Mouse (Mus musculus) MEL (cell line): ENCODE measurements around the gene Men1. TPM values are rescaled to one million over a fixed set of nuclear protein-coding genes. Genes with fewer than 3 reads are reported as not detected.

ENCODE experiments used
- DNase-seq: peaks from one replicate; pipeline ENCODE4 v3.0.0; 2011; ENCODE audit warnings: low read depth, low spot score
- H3K27ac ChIP-seq: 2 replicates; pipeline ENCODE4 v1.5.1; 2012; ENCODE audit warnings: low read depth, mild to moderate bottlenecking, control low read depth, low read length, moderate library complexity; ENCODE audit not compliant: control insufficient read depth
- H3K27me3 ChIP-seq, 2 experiments: fragments of 150-350 bp in 1 of 2; sonication (generic) in 1 of 2; 2 replicates each; pipeline ENCODE4 v1.6.1; 2012; ENCODE audit warnings: low read length in 2 of 2, mild to moderate bottlenecking in 2 of 2, improper control_type of control experiment in 1 of 2, moderate library complexity in 1 of 2; ENCODE audit not compliant: insufficient read depth in 2 of 2, control insufficient read depth in 1 of 2
- H3K36me3 ChIP-seq, 2 experiments: 2 replicates each; pipeline ENCODE4 v1.6.1; 2012 to 2014; ENCODE audit warnings: low read length in 2 of 2, improper control_type of control experiment in 1 of 2, inconsistent platforms in 1 of 2, mild to moderate bottlenecking in 1 of 2; ENCODE audit not compliant: insufficient read depth in 2 of 2, control insufficient read depth in 1 of 2
- H3K4me1 ChIP-seq, 2 experiments: fragments of 150-350 bp in 1 of 2; sonication (generic) in 1 of 2; 2 replicates each; pipeline ENCODE4 v1.6.1; 2012; ENCODE audit warnings: low read length in 2 of 2, improper control_type of control experiment in 1 of 2, mild to moderate bottlenecking in 1 of 2; ENCODE audit not compliant: insufficient read depth in 2 of 2, control insufficient read depth in 1 of 2
- H3K4me3 ChIP-seq, 2 experiments: fragments of 150-350 bp in 1 of 2; sonication (generic) in 1 of 2; 2 replicates each; pipeline ENCODE4 v1.5.1; 2012; ENCODE audit warnings: low read depth in 2 of 2, low read length in 2 of 2, mild to moderate bottlenecking in 2 of 2, moderate library complexity in 2 of 2, control low read depth in 1 of 2, improper control_type of control experiment in 1 of 2; ENCODE audit not compliant: control insufficient read depth in 1 of 2, insufficient read depth in 1 of 2
- H3K79me2 ChIP-seq: 2 replicates; pipeline ENCODE4 v1.6.1; 2012; ENCODE audit warnings: mild to moderate bottlenecking, low read length, moderate library complexity; ENCODE audit not compliant: control insufficient read depth, poor library complexity, insufficient read depth
- H3K9ac ChIP-seq: 2 replicates; pipeline ENCODE4 v1.6.1; 2012; ENCODE audit warnings: low read depth, mild to moderate bottlenecking, control low read depth, low read length, moderate library complexity; ENCODE audit not compliant: control insufficient read depth, poor library complexity, severe bottlenecking
- H3K9me3 ChIP-seq: fragments of 150-350 bp; sonication (generic); replicated peaks from 2 replicates; pipeline ENCODE4 v1.6.1; 2012; ENCODE audit warnings: mild to moderate bottlenecking, low read length, improper control_type of control experiment, moderate library complexity; ENCODE audit not compliant: insufficient read depth
- BHLHE40 ChIP-seq: IDR thresholded peaks from 2 replicates; pipeline ENCODE4 v1.6.1; 2012; ENCODE audit warnings: low read depth, mild to moderate bottlenecking, inconsistent platforms, low read length, improper control_type of control experiment, borderline replicate concordance
- CHD1 ChIP-seq: IDR thresholded peaks from 2 replicates; pipeline ENCODE4 v1.6.1; 2012; ENCODE audit warnings: low read depth, mild to moderate bottlenecking, inconsistent platforms, low read length, improper control_type of control experiment
- CHD2 ChIP-seq: IDR thresholded peaks from 2 replicates; pipeline ENCODE4 v1.6.1; 2011; ENCODE audit warnings: low read length, improper control_type of control experiment
- E2F4 ChIP-seq: IDR thresholded peaks from 2 replicates; pipeline ENCODE4 v1.6.1; 2011; ENCODE audit warnings: low read depth, low read length, improper control_type of control experiment, borderline replicate concordance
- ELF1 ChIP-seq: IDR thresholded peaks from 2 replicates; pipeline ENCODE4 v1.6.1; 2014; ENCODE audit warnings: low read depth, mild to moderate bottlenecking, inconsistent platforms, low read length, improper control_type of control experiment, moderate library complexity
- ETS1 ChIP-seq: IDR thresholded peaks from 2 replicates; pipeline ENCODE4 v1.6.1; 2012; ENCODE audit warnings: low read depth, mild to moderate bottlenecking, inconsistent platforms, low read length, improper control_type of control experiment, moderate library complexity
- GABPA ChIP-seq: IDR thresholded peaks from 2 replicates; pipeline ENCODE4 v1.6.1; 2012; ENCODE audit warnings: low read depth, mild to moderate bottlenecking, inconsistent platforms, low read length, improper control_type of control experiment, moderate library complexity
- GATA1 ChIP-seq: IDR thresholded peaks from 2 replicates; pipeline ENCODE4 v1.6.1; 2011; ENCODE audit warnings: low read depth, low read length, improper control_type of control experiment
- KAT2A ChIP-seq: conservative IDR thresholded peaks from 2 replicates; pipeline ENCODE4 v1.6.1; 2012; ENCODE audit warnings: low read depth, low read length, improper control_type of control experiment, inconsistent platforms
- MXI1 ChIP-seq: IDR thresholded peaks from 2 replicates; pipeline ENCODE4 v1.6.1; 2011; ENCODE audit warnings: mild to moderate bottlenecking, low read depth, low read length, improper control_type of control experiment
- MYB ChIP-seq: IDR thresholded peaks from 2 replicates; pipeline ENCODE4 v1.6.1; 2011; ENCODE audit warnings: mild to moderate bottlenecking, low read depth, low read length, improper control_type of control experiment
- NELFE ChIP-seq: IDR thresholded peaks from 2 replicates; pipeline ENCODE4 v1.6.1; 2011; ENCODE audit warnings: low read depth, low read length, improper control_type of control experiment
- NRF1 ChIP-seq: IDR thresholded peaks from 2 replicates; pipeline ENCODE4 v1.6.1; 2014; ENCODE audit warnings: low read depth, mild to moderate bottlenecking, inconsistent platforms, low read length, improper control_type of control experiment, moderate library complexity; ENCODE audit not compliant: poor library complexity, insufficient read depth, severe bottlenecking
- POLR2A ChIP-seq, 2 experiments: IDR thresholded peaks; 2 replicates each; pipeline ENCODE4 v1.6.1; 2011 to 2012; ENCODE audit warnings: low read length in 2 of 2, mild to moderate bottlenecking in 2 of 2, control low read depth in 1 of 2, improper control_type of control experiment in 1 of 2, low read depth in 1 of 2, moderate library complexity in 1 of 2; ENCODE audit not compliant: control insufficient read depth in 1 of 2, insufficient read depth in 1 of 2, poor library complexity in 1 of 2
- POLR2AphosphoS5 ChIP-seq: IDR thresholded peaks from 2 replicates; pipeline ENCODE4 v1.6.1; 2012; ENCODE audit warnings: low read depth, borderline replicate concordance, mild to moderate bottlenecking, inconsistent platforms, low read length, moderate library complexity, mixed read lengths
- RCOR1 ChIP-seq: IDR thresholded peaks from 2 replicates; pipeline ENCODE4 v1.6.1; 2012; ENCODE audit warnings: low read depth, mild to moderate bottlenecking, inconsistent platforms, low read length, improper control_type of control experiment
- SMC3 ChIP-seq: IDR thresholded peaks from 2 replicates; pipeline ENCODE4 v1.6.1; 2011; ENCODE audit warnings: low read depth, low read length, improper control_type of control experiment
- TAL1 ChIP-seq: IDR thresholded peaks from 2 replicates; pipeline ENCODE4 v1.6.1; 2012; ENCODE audit warnings: mild to moderate bottlenecking, inconsistent platforms, low read length, moderate library complexity, mixed read lengths
- TCF12 ChIP-seq: IDR thresholded peaks from 2 replicates; pipeline ENCODE4 v1.6.1; 2014; ENCODE audit warnings: low read depth, mild to moderate bottlenecking, inconsistent platforms, low read length, improper control_type of control experiment, moderate library complexity
- UBTF ChIP-seq: IDR thresholded peaks from 2 replicates; pipeline ENCODE4 v1.6.1; 2012; ENCODE audit warnings: low read depth, mild to moderate bottlenecking, inconsistent platforms, low read length, improper control_type of control experiment, moderate library complexity, borderline replicate concordance; ENCODE audit not compliant: insufficient read depth
- USF1 ChIP-seq: IDR thresholded peaks from 2 replicates; pipeline ENCODE4 v1.6.1; 2014; ENCODE audit warnings: low read depth, mild to moderate bottlenecking, inconsistent platforms, low read length, improper control_type of control experiment, moderate library complexity
- USF2 ChIP-seq, 2 experiments: IDR thresholded peaks; 2 replicates each; pipeline ENCODE4 v1.6.1; 2011 to 2012; ENCODE audit warnings: improper control_type of control experiment in 2 of 2, low read length in 2 of 2, borderline replicate concordance in 1 of 2, inconsistent platforms in 1 of 2, low read depth in 1 of 2, mild to moderate bottlenecking in 1 of 2; ENCODE audit not compliant: insufficient read depth in 1 of 2
- ZKSCAN1 ChIP-seq: IDR thresholded peaks from 2 replicates; pipeline ENCODE4 v1.6.1; 2012; ENCODE audit warnings: low read depth, mild to moderate bottlenecking, inconsistent platforms, low read length, improper control_type of control experiment, moderate library complexity
- ZNF384 ChIP-seq: IDR thresholded peaks from 2 replicates; pipeline ENCODE4 v1.6.1; 2012; ENCODE audit warnings: low read depth, mild to moderate bottlenecking, inconsistent platforms, low read length, improper control_type of control experiment
- polyA plus RNA-seq, 2 experiments: library from polyadenylated mRNA; stranded (reverse) in 1 of 2; unstranded in 1 of 2; fragments of >175 nt in 1 of 2; fragments of >200 nt in 1 of 2; gene quantifications; 2 replicates each; pipeline versions ENCODE4 v1.2.1 to v1.2.4; 2012; ENCODE audit warnings: low replicate concordance in 2 of 2, low read depth in 1 of 2; ENCODE audit not compliant: insufficient read length in 2 of 2, insufficient read depth in 1 of 2, missing spikeins in 1 of 2
- total RNA-seq: library from RNA; depleted of rRNA; stranded (reverse); fragments of 300-350 nt; gene quantifications from 2 replicates; pipeline ENCODE4 v1.2.3, GENCODE M21; 2012

Men1 gene
- total and polyA plus RNA-seq, 3 experiments = 39.4 to 132 TPM; not detected in 1

DNA sequence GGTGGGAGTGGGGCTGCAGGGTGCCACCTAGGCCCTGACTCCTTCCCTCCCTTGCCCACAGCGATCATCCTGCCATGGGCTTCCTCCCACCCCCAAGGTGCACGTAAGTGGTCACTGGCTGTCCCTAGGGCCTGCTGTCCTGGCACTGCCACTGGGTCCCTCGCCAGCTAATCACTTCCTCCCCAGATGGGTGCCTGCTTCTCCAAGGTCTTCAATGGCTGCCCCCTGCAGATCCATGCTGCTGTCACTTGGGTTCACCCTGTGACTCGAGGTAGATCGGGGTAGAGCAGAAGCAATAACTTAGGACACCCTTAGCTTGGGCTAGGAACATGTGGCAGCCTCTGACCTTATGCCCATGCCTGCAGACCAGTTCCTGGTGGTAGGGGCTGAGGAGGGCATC lies 11.2 kb downstream of the Men1 start:
- Histone ChIP-seq H3K4me3 (no peak overlapping the region), H3K9me3 (no peaks in the 10 kb centered on the region), H3K27me3 (no peaks in the 10 kb centered on the region), H3K36me3 (no peaks in the 10 kb centered on the region; a peak in 1 of 4 replicates), H3K4me1 (peaks cover 0 to 4% of the 10 kb centered on the region in 2 experiments; a peak in 2 of 4 replicates), H3K9ac (no peak overlapping the region), H3K27ac (no peak overlapping the region), H3K79me2 (no peaks in the 10 kb centered on the region; the same call in 1 of the 2 replicates)
- DNase-seq = no peak
- TF ChIP-seq RCOR1 (no peak), KAT2A (no peak), E2F4 (no peak), MXI1 (no peak), SMC3 (no peak), ZNF384 (no peak), USF1 (no peak), CHD1 (no peak), NELFE (no peak), GATA1 (no peak), POLR2A (IDR thresholded peaks at IDR 0.05; ENCODE audit: control insufficient read depth in 1 of 2, insufficient read depth in 1 of 2, low read depth in 1 of 2, low read length in 2 of 2, poor library complexity in 1 of 2) (no peak), TAL1 (no peak), BHLHE40 (no peak), ELF1 (no peak), NRF1 (no peak), MYB (no peak), UBTF (no peak), ZKSCAN1 (no peak), POLR2AphosphoS5 (no peak), USF2 (IDR thresholded peaks at IDR 0.05; ENCODE audit: borderline replicate concordance in 1 of 2, insufficient read depth in 1 of 2, low read depth in 1 of 2, low read length in 2 of 2) (no peak)

GRCm38 (mm10) chr19:6346661-6347060 lies 11.9 kb downstream of the Men1 start:
- no peaks in the 10 kb centered on the region; a peak in 1 of 4 replicates for H3K36me3 ChIP-seq
- TF ChIP-seq GABPA = no peak
- TF ChIP-seq ETS1 = no peak
- TF ChIP-seq NELFE = no peak
- TF ChIP-seq E2F4 = no peak
- no peak for TF ChIP-seq ZKSCAN1
- TF ChIP-seq TCF12 = no peak
- no peak for TF ChIP-seq CHD2
- no peaks in the 10 kb centered on the region for H3K27me3 ChIP-seq
- no peaks in the 10 kb centered on the region for H3K79me2 ChIP-seq
- H3K9me3 ChIP-seq = no peaks in the 10 kb centered on the region
- no peak overlapping the region for H3K27ac ChIP-seq
- H3K9ac ChIP-seq = no peak overlapping the region
- peaks cover 0 to 2% of the 10 kb centered on the region in 2 experiments; a peak in 2 of 4 replicates for H3K4me1 ChIP-seq
- DNase-seq = no peak
- no peak overlapping the region for H3K4me3 ChIP-seq
